Mouse (Mus musculus) forebrain, embryonic 12.5 days (tissue): Measurements from ENCODE around the gene Liph. TPM values are rescaled to one million over a fixed set of nuclear protein-coding genes. Genes with fewer than 3 reads are reported as not detected.
"Not testable (repeated sequence)": the region's sequence is repeated elsewhere in the genome, so short reads cannot be mapped to it uniquely, and the experiment has no call there.

ENCODE experiments used
- ATAC-seq: fragments of 200-750 bp; cut with Nextera tagmentation; 2 replicates; pipeline ENCODE4 v1.8.0; 2017; ENCODE audit warnings: moderate TSS enrichment; ENCODE audit not compliant: low FRiP score
- H3K27ac ChIP-seq: fragments of 300-500 bp; sonication (generic); 2 replicates; pipeline ENCODE4 v1.5.1; 2016; ENCODE audit warnings: mild to moderate bottlenecking
- H3K27me3 ChIP-seq: fragments of 300-500 bp; sonication (generic); 2 replicates; pipeline ENCODE4 v1.6.1; 2016; ENCODE audit warnings: mild to moderate bottlenecking
- H3K36me3 ChIP-seq: fragments of 300-500 bp; sonication (generic); replicated peaks from 2 replicates; pipeline ENCODE4 v1.6.1; 2016; ENCODE audit warnings: mild to moderate bottlenecking
- H3K4me1 ChIP-seq: fragments of 300-500 bp; sonication (generic); 2 replicates; pipeline ENCODE4 v1.6.1; 2016
- H3K4me2 ChIP-seq: fragments of 300-500 bp; sonication (generic); 2 replicates; pipeline ENCODE4 v1.6.1; 2016; ENCODE audit warnings: mild to moderate bottlenecking, moderate library complexity
- H3K4me3 ChIP-seq: fragments of 300-500 bp; sonication (generic); replicated peaks from 2 replicates; pipeline ENCODE4 v1.5.1; 2016; ENCODE audit warnings: mild to moderate bottlenecking
- H3K9ac ChIP-seq: fragments of 300-500 bp; sonication (generic); 2 replicates; pipeline ENCODE4 v1.6.1; 2016; ENCODE audit warnings: mild to moderate bottlenecking
- H3K9me3 ChIP-seq: fragments of 300-500 bp; sonication (generic); 2 replicates; pipeline ENCODE4 v1.6.1; 2016
- WGBS: fragments of 180-500 bp; shearing (Covaris S2); methylation state at CpG from one replicate; pipeline ENCODE4 v1.1.7; 2016; 5-methylcytosine and 5-hydroxymethylcytosine counted together
- polyA plus RNA-seq: library from polyadenylated mRNA; unstranded; fragments of >200 nt; fragmentation: Nextera tagmentation; extraction: Ambion mirVana; gene quantifications from 2 replicates; pipeline ENCODE4 v1.2.1, GENCODE M21; 2016

Liph gene
- polyA plus RNA-seq, 1 experiment from 2014 or later = 0.41 TPM

- no peak overlapping the region for H3K27ac ChIP-seq
- H3K27me3 ChIP-seq = no peaks in the 10 kb centered on the region
- WGBS = 92% methylated on average over 6 of the region's 6 CpGs
- no peaks in the 10 kb centered on the region for H3K36me3 ChIP-seq
- no peak overlapping the region for H3K4me3 ChIP-seq
- no peak overlapping the region for H3K9ac ChIP-seq
- no peak overlapping the region for H3K4me2 ChIP-seq
- H3K4me1 ChIP-seq = no peaks in the 10 kb centered on the region
- ATAC-seq = no peak
- no peaks in the 10 kb centered on the region for H3K9me3 ChIP-seq
Measured at GRCm38 (mm10) chr16:21970536-21970935, 24.9 kb downstream of the Liph start.

- 0 out of 2 replicates have a peak, but pooled peaks have one; percentile 60 for ATAC-seq
- Histone ChIP-seq H3K36me3 (no peaks in the 10 kb centered on the region), H3K4me2 (no peak overlapping the region), H3K27me3 (no peaks in the 10 kb centered on the region), H3K4me3 (no peak overlapping the region), H3K9ac (no peak overlapping the region), H3K4me1 (no peaks in the 10 kb centered on the region), H3K27ac (no peak overlapping the region), H3K9me3 (no peaks in the 10 kb centered on the region)
- WGBS = 77% methylated on average over 5 of the region's 5 CpGs
Measured at GRCm38 (mm10) chr16:21969874-21970273, 25.6 kb downstream of the Liph start.

- no peak for ATAC-seq
- WGBS = 83% methylated on average over 3 of the region's 3 CpGs
- no peak overlapping the region for H3K9ac ChIP-seq
Measured at GRCm38 (mm10) chr16:21965576-21965975, 29.9 kb downstream of the Liph start.

GRCm38 (mm10) chr16:21955591-21955990, 39.9 kb downstream of the Liph start:
- Histone ChIP-seq H3K9me3 (no peaks in the 10 kb centered on the region), H3K27ac (no peak overlapping the region), H3K4me1 (no peaks in the 10 kb centered on the region), H3K36me3 (no peaks in the 10 kb centered on the region), H3K27me3 (no peaks in the 10 kb centered on the region), H3K4me2 (no peak overlapping the region), H3K4me3 (no peak overlapping the region), H3K9ac (no peak overlapping the region)
- WGBS = 90% methylated on average over 12 of the region's 12 CpGs
- no peak for ATAC-seq

More at GRCm38 (mm10) chr16:21965576-21965975, 29.9 kb downstream of the Liph start:
- no peaks in the 10 kb centered on the region for H3K27me3 ChIP-seq
- no peak overlapping the region for H3K27ac ChIP-seq
- no peak overlapping the region for H3K4me2 ChIP-seq
- H3K4me1 ChIP-seq = no peaks in the 10 kb centered on the region
- H3K4me3 ChIP-seq = no peak overlapping the region
- H3K9me3 ChIP-seq = no peaks in the 10 kb centered on the region
- H3K36me3 ChIP-seq = no peaks in the 10 kb centered on the region

- peak; percentile 98 for ATAC-seq
Measured at GRCm38 (mm10) chr16:21946761-21947715, 48.4 kb downstream of the Liph start, which contains the start of gene Tmem41a. Tmem41a (minus strand) TSS chr16:21947552.

GRCm38 (mm10) chr16:21928471-21928870, 67.0 kb downstream of the Liph start:
- no peak overlapping the region for H3K4me2 ChIP-seq
- 87% methylated on average over 13 of the region's 13 CpGs for WGBS
- H3K27me3 ChIP-seq = no peaks in the 10 kb centered on the region
- ATAC-seq = no peak
- no peak overlapping the region for H3K27ac ChIP-seq
- H3K4me1 ChIP-seq = no peaks in the 10 kb centered on the region
- no peak overlapping the region for H3K9ac ChIP-seq
- H3K9me3 ChIP-seq = no peaks in the 10 kb centered on the region
- peaks cover 41% of the 10 kb centered on the region for H3K36me3 ChIP-seq
- no peak overlapping the region for H3K4me3 ChIP-seq

More at GRCm38 (mm10) chr16:21946761-21947715, 48.4 kb downstream of the Liph start, which contains the start of gene Tmem41a:
- peak within 1 kb of the TSS; percentile 65 for H3K4me3 ChIP-seq
- H3K27me3 ChIP-seq = peaks cover 4% of the 10 kb centered on the region; the same call in 1 of the 2 replicates
- peak within 1 kb of the TSS; percentile 77 for H3K4me2 ChIP-seq
- peak within 1 kb of the TSS; percentile 54; the same call in 1 of the 2 replicates for H3K27ac ChIP-seq
- H3K36me3 ChIP-seq = no peaks in the 10 kb centered on the region
- H3K9ac ChIP-seq = peak within 1 kb of the TSS; percentile 64
- 1% methylated on average over 53 of the region's 63 CpGs for WGBS
- H3K4me1 ChIP-seq = peaks cover 12% of the 10 kb centered on the region
- no peaks in the 10 kb centered on the region for H3K9me3 ChIP-seq

- Histone ChIP-seq H3K27me3 (no peaks in the 10 kb centered on the region), H3K4me3 (no peak overlapping the region), H3K9me3 (no peaks in the 10 kb centered on the region), H3K27ac (no peak overlapping the region), H3K4me2 (no peak overlapping the region), H3K36me3 (peaks cover 33% of the 10 kb centered on the region), H3K4me1 (no peaks in the 10 kb centered on the region), H3K9ac (no peak overlapping the region)
- WGBS = 70% methylated on average over 7 of the region's 7 CpGs
- no peak for ATAC-seq
Measured at GRCm38 (mm10) chr16:21916681-21917080, 78.8 kb downstream of the Liph start.

GRCm38 (mm10) chr16:21913347-21913746, 82.1 kb downstream of the Liph start:
- ATAC-seq = no peak
- no peak overlapping the region for H3K27ac ChIP-seq

GRCm38 (mm10) chr16:21908906-21909305, 86.6 kb downstream of the Liph start:
- H3K9me3 ChIP-seq, H3K9ac ChIP-seq, ATAC-seq, H3K27ac ChIP-seq, H3K4me1 ChIP-seq, H3K27me3 ChIP-seq, H3K4me2 ChIP-seq, H3K4me3 ChIP-seq: not testable (repeated sequence)
- 24% methylated on average over 7 of the region's 8 CpGs for WGBS
- H3K36me3 ChIP-seq = peaks cover 28% of the 10 kb centered on the region

More at GRCm38 (mm10) chr16:21913347-21913746, 82.1 kb downstream of the Liph start:
- Histone ChIP-seq H3K36me3 (peaks cover 36% of the 10 kb centered on the region), H3K4me1 (no peaks in the 10 kb centered on the region), H3K9me3 (no peaks in the 10 kb centered on the region), H3K27me3 (no peaks in the 10 kb centered on the region), H3K4me2 (no peak overlapping the region), H3K9ac (no peak overlapping the region), H3K4me3 (no peak overlapping the region)
- WGBS = 89% methylated on average over 6 of the region's 6 CpGs

- Histone ChIP-seq H3K27ac (no peak overlapping the region), H3K4me2 (no peak overlapping the region), H3K9me3 (no peaks in the 10 kb centered on the region), H3K27me3 (no peaks in the 10 kb centered on the region), H3K4me3 (no peak overlapping the region), H3K4me1 (no peaks in the 10 kb centered on the region), H3K9ac (no peak overlapping the region), H3K36me3 (peaks cover 20% of the 10 kb centered on the region)
- ATAC-seq = no peak
- 94% methylated on average over 6 of the region's 6 CpGs for WGBS
Measured at GRCm38 (mm10) chr16:21906902-21907301, 88.6 kb downstream of the Liph start.

- no peak overlapping the region for H3K4me3 ChIP-seq
- H3K4me1 ChIP-seq = no peaks in the 10 kb centered on the region
- H3K27me3 ChIP-seq = no peaks in the 10 kb centered on the region
- no peak overlapping the region for H3K27ac ChIP-seq
- peaks cover 16% of the 10 kb centered on the region for H3K36me3 ChIP-seq
- no peak overlapping the region for H3K4me2 ChIP-seq
- no peaks in the 10 kb centered on the region for H3K9me3 ChIP-seq
- ATAC-seq = no peak
- H3K9ac ChIP-seq = no peak overlapping the region
- WGBS = 92% methylated on average over 7 of the region's 7 CpGs
Measured at GRCm38 (mm10) chr16:21905996-21906395, 89.5 kb downstream of the Liph start.

- Histone ChIP-seq H3K9ac (no peak overlapping the region), H3K4me1 (no peaks in the 10 kb centered on the region), H3K9me3 (no peaks in the 10 kb centered on the region), H3K27me3 (no peaks in the 10 kb centered on the region), H3K4me3 (no peak overlapping the region), H3K27ac (no peak overlapping the region), H3K4me2 (no peak overlapping the region), H3K36me3 (peaks cover 12% of the 10 kb centered on the region)
- WGBS = 91% methylated on average over 10 of the region's 10 CpGs
- no peak for ATAC-seq
Measured at GRCm38 (mm10) chr16:21904636-21905035, 90.8 kb downstream of the Liph start.
